Mouse (Mus musculus): Measurements from ENCODE around the gene Vav2. TPM values are rescaled to one million over a fixed set of nuclear protein-coding genes. Genes with fewer than 3 reads are reported as not detected.

Vav2 gene
- polyA plus RNA-seq, 1 experiment from 2014 or later: 7.4 TPM

DNA sequence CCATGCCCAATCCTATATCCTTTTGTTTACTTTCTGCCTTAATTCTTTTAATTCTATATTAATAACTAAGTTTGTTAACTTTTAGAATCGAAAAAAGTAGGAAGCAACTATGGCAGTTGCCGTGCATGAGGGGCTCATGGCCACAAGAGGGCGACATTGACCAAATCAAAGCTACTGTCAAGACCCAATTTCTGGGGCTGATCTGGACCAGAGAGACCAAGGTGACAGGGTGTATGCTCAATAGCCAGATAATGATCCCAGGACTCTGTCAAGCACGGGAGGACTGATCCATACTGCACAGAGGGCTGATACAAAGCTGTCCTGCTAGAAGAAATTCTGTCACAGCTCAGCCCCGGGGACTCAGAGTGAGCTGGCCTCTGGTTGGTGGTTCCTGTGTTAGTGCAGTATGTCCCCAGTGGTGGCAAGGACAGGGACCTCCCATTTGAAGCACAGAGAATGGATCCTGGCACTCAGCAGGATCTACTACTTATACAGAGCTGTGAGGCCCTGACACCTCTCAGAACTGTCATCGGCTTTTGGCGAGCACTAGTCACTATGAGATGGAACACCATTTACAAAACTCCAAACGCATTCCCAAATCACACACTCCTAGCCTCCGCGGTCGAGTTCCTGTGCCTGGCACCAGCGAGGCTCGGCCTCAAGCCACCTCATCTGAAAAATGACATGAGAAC lies 145.8 kb downstream of the Vav2 start:
- WGBS: 66% methylated on average over 13 of the region's 13 CpGs
- H3K9me3 ChIP-seq (replicated peaks; ENCODE audit: control insufficient read depth, low read length): no peaks in the 10 kb centered on the region
- no peaks in the 10 kb centered on the region for H3K4me1 ChIP-seq (ENCODE audit: control insufficient read depth, insufficient read depth, low read length)
- ATAC-seq (peak; percentile 40), DNase-seq (ENCODE audit: low spot score) (peak; percentile 86)
- H3K27me3 ChIP-seq (replicated peaks; ENCODE audit: control insufficient read depth, insufficient read depth, low read length): no peaks in the 10 kb centered on the region
- no peak overlapping the region for H3K4me3 ChIP-seq (ENCODE audit: low read depth, low read length)
- no peak overlapping the region for H3K27ac ChIP-seq (ENCODE audit: low read depth, low read length)
- peaks cover 26% of the 10 kb centered on the region; the same call in 1 of the 2 replicates for H3K36me3 ChIP-seq (ENCODE audit: control insufficient read depth, insufficient read depth, low read length)
- H3K4me2 ChIP-seq (ENCODE audit: low read length): no peak overlapping the region
- H3K9ac ChIP-seq (ENCODE audit: low read length): no peak overlapping the region

GRCm38 (mm10) chr2:27278859-27279258 lies 148.0 kb downstream of the Vav2 start:
- no peaks in the 10 kb centered on the region for H3K4me1 ChIP-seq (ENCODE audit: control insufficient read depth, insufficient read depth, low read length)
- H3K9ac ChIP-seq (ENCODE audit: low read length): no peak overlapping the region
- DNase-seq (ENCODE audit: low spot score) (no peak), ATAC-seq (no peak)
- H3K4me3 ChIP-seq (ENCODE audit: low read depth, low read length): no peak overlapping the region
- 91% methylated on average over 7 of the region's 7 CpGs for WGBS
- H3K36me3 ChIP-seq (ENCODE audit: control insufficient read depth, insufficient read depth, low read length): peaks cover 37% of the 10 kb centered on the region
- no peaks in the 10 kb centered on the region for H3K9me3 ChIP-seq (replicated peaks; ENCODE audit: control insufficient read depth, low read length)
- no peak overlapping the region for H3K27ac ChIP-seq (ENCODE audit: low read depth, low read length)
- H3K27me3 ChIP-seq (replicated peaks; ENCODE audit: control insufficient read depth, insufficient read depth, low read length): no peaks in the 10 kb centered on the region
- H3K4me2 ChIP-seq (ENCODE audit: low read length): no peak overlapping the region

DNA sequence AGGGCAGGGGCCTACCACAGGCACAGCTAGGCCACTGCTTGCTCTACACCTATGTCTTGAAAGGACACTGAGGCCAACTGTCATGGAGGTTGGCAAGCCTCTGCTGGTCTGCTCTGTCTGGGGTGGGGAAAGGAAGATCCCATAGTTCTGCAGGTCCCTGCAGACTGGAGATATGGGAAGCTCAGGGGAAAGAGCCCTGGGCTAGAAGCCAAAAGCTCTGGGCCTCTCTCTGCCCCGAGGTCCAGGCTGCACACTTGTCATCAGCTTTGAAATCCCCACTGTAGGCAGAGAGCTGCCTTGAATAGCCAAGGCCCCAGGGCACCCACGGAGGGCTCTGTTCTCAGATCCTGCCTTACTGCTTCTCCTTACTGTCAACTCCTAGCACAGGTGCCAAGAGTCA lies 158.5 kb downstream of the Vav2 start:
- peaks cover 66% of the 10 kb centered on the region for H3K36me3 ChIP-seq (ENCODE audit: control insufficient read depth, insufficient read depth, low read length)
- H3K9me3 ChIP-seq (replicated peaks; ENCODE audit: control insufficient read depth, low read length): no peaks in the 10 kb centered on the region
- H3K4me1 ChIP-seq (ENCODE audit: control insufficient read depth, insufficient read depth, low read length): no peaks in the 10 kb centered on the region
- H3K4me2 ChIP-seq (ENCODE audit: low read length): no peak overlapping the region
- no peaks in the 10 kb centered on the region for H3K27me3 ChIP-seq (replicated peaks; ENCODE audit: control insufficient read depth, insufficient read depth, low read length)
- DNase-seq (ENCODE audit: low spot score): no peak
- no peak for ATAC-seq
- no peak overlapping the region for H3K9ac ChIP-seq (ENCODE audit: low read length)
- WGBS: 57% methylated on average over 2 of the region's 2 CpGs
- H3K4me3 ChIP-seq (ENCODE audit: low read depth, low read length): no peak overlapping the region
- H3K27ac ChIP-seq (ENCODE audit: low read depth, low read length): no peak overlapping the region

GRCm38 (mm10) chr2:27265819-27266218 lies 161.0 kb downstream of the Vav2 start:
- H3K4me3 ChIP-seq (ENCODE audit: low read depth, low read length): no peak overlapping the region
- H3K27me3 ChIP-seq (replicated peaks; ENCODE audit: control insufficient read depth, insufficient read depth, low read length): no peaks in the 10 kb centered on the region
- no peaks in the 10 kb centered on the region for H3K9me3 ChIP-seq (replicated peaks; ENCODE audit: control insufficient read depth, low read length)
- no peak for ATAC-seq
- 95% methylated on average over 3 of the region's 3 CpGs for WGBS
- no peak overlapping the region for H3K27ac ChIP-seq (ENCODE audit: low read depth, low read length)
- H3K36me3 ChIP-seq (ENCODE audit: control insufficient read depth, insufficient read depth, low read length): peaks cover 65% of the 10 kb centered on the region
- no peak for DNase-seq (ENCODE audit: low spot score)
- no peaks in the 10 kb centered on the region for H3K4me1 ChIP-seq (ENCODE audit: control insufficient read depth, insufficient read depth, low read length)
- H3K9ac ChIP-seq (ENCODE audit: low read length): no peak overlapping the region
- H3K4me2 ChIP-seq (ENCODE audit: low read length): no peak overlapping the region

- WGBS: 90% methylated on average over 4 of the region's 4 CpGs
- Histone ChIP-seq H3K4me3 (ENCODE audit: low read depth, low read length) (no peak overlapping the region), H3K27ac (ENCODE audit: low read depth, low read length) (no peak overlapping the region), H3K4me2 (ENCODE audit: low read length) (no peak overlapping the region), H3K27me3 (replicated peaks; ENCODE audit: control insufficient read depth, insufficient read depth, low read length) (no peaks in the 10 kb centered on the region), H3K4me1 (ENCODE audit: control insufficient read depth, insufficient read depth, low read length) (no peaks in the 10 kb centered on the region), H3K9me3 (replicated peaks; ENCODE audit: control insufficient read depth, low read length) (no peaks in the 10 kb centered on the region), H3K36me3 (ENCODE audit: control insufficient read depth, insufficient read depth, low read length) (peaks cover 40% of the 10 kb centered on the region), H3K9ac (ENCODE audit: low read length) (no peak overlapping the region)
- DNase-seq (ENCODE audit: low spot score) (no peak), ATAC-seq (no peak)
These were observed 163.8 kb downstream of the Vav2 start for GRCm38 (mm10) chr2:27262984-27263383.

DNA sequence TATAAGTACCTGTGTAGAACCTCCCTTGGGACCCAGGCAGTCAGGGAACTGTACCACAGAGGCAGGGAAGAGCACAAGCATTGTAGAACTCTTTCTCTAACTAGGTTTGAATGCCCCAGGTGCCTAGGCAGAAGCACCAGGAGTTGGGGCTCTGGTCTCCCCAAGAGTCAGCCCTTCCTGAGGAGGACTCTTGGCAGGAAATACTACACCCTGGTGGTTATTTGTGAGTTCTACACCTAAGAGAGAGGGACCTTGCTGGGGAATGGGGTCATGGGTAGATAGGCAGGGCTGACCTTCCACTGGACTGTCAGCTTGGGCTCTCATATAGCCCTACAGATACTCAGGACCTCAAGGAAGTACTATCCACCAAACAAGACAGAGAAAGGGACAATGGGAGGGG lies 175.4 kb downstream of the Vav2 start:
- Histone ChIP-seq H3K36me3 (ENCODE audit: control insufficient read depth, insufficient read depth, low read length) (no peaks in the 10 kb centered on the region), H3K9ac (ENCODE audit: low read length) (no peak overlapping the region), H3K27ac (ENCODE audit: low read depth, low read length) (no peak overlapping the region), H3K4me2 (ENCODE audit: low read length) (no peak overlapping the region), H3K27me3 (replicated peaks; ENCODE audit: control insufficient read depth, insufficient read depth, low read length) (no peaks in the 10 kb centered on the region), H3K9me3 (replicated peaks; ENCODE audit: control insufficient read depth, low read length) (no peaks in the 10 kb centered on the region), H3K4me1 (ENCODE audit: control insufficient read depth, insufficient read depth, low read length) (no peaks in the 10 kb centered on the region), H3K4me3 (ENCODE audit: low read depth, low read length) (no peak overlapping the region)
- ATAC-seq (no peak), DNase-seq (ENCODE audit: low spot score) (no peak)

GRCm38 (mm10) chr2:27248211-27248610 lies 178.6 kb downstream of the Vav2 start, which contains the start of gene Sardh:
Gene Sardh, minus strand, starts transcription at chr2:27248337.
- Histone ChIP-seq H3K27me3 (replicated peaks; ENCODE audit: control insufficient read depth, insufficient read depth, low read length) (no peaks in the 10 kb centered on the region), H3K36me3 (ENCODE audit: control insufficient read depth, insufficient read depth, low read length) (no peaks in the 10 kb centered on the region), H3K9ac (ENCODE audit: low read length) (no peak within 1 kb of the TSS), H3K4me1 (ENCODE audit: control insufficient read depth, insufficient read depth, low read length) (no peaks in the 10 kb centered on the region), H3K4me2 (ENCODE audit: low read length) (no peak within 1 kb of the TSS), H3K4me3 (ENCODE audit: low read depth, low read length) (no peak within 1 kb of the TSS), H3K27ac (ENCODE audit: low read depth, low read length) (no peak within 1 kb of the TSS), H3K9me3 (replicated peaks; ENCODE audit: control insufficient read depth, low read length) (no peaks in the 10 kb centered on the region)
- DNase-seq (ENCODE audit: low spot score) (no peak), ATAC-seq (no peak)
- WGBS: 88% methylated on average over 2 of the region's 2 CpGs

DNA sequence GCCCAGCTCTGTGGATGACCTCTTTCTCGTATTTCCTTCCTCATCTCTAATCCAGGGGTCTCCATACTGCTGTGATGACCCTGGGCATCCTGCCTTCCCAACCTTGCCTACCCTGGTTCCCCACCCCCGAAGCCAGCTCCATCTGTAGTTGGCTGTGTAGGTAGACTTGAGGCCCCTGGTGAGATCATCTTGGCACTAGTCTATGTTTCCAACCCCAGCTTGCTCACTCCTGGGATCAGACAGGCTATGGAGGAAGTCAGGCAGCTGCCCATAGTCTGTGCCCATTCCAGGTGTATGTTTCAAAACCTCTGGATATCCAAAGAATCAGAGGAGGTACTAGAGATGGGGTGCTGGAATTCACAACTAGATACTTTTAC lies 179.4 kb downstream of the Vav2 start:
- no peak for ATAC-seq
- Histone ChIP-seq H3K4me2 (ENCODE audit: low read length) (no peak overlapping the region), H3K27me3 (replicated peaks; ENCODE audit: control insufficient read depth, insufficient read depth, low read length) (no peaks in the 10 kb centered on the region), H3K36me3 (ENCODE audit: control insufficient read depth, insufficient read depth, low read length) (no peaks in the 10 kb centered on the region), H3K9ac (ENCODE audit: low read length) (no peak overlapping the region), H3K4me1 (ENCODE audit: control insufficient read depth, insufficient read depth, low read length) (no peaks in the 10 kb centered on the region), H3K9me3 (replicated peaks; ENCODE audit: control insufficient read depth, low read length) (no peaks in the 10 kb centered on the region), H3K27ac (ENCODE audit: low read depth, low read length) (no peak overlapping the region), H3K4me3 (ENCODE audit: low read depth, low read length) (no peak overlapping the region)
- 59% methylated on average over 2 of the region's 2 CpGs for WGBS
- DNase-seq (ENCODE audit: low spot score): no peak

- H3K36me3 ChIP-seq (ENCODE audit: control insufficient read depth, insufficient read depth, low read length): no peaks in the 10 kb centered on the region
- no peaks in the 10 kb centered on the region for H3K27me3 ChIP-seq (replicated peaks; ENCODE audit: control insufficient read depth, insufficient read depth, low read length)
- 52% methylated on average over 7 of the region's 7 CpGs for WGBS
- no peak overlapping the region for H3K4me3 ChIP-seq (ENCODE audit: low read depth, low read length)
- H3K27ac ChIP-seq (ENCODE audit: low read depth, low read length): no peak overlapping the region
- H3K9ac ChIP-seq (ENCODE audit: low read length): no peak overlapping the region
- ATAC-seq (peak; percentile 61; the same call in 1 of the 2 replicates), DNase-seq (ENCODE audit: low spot score) (peak; percentile 55)
- no peak overlapping the region for H3K4me2 ChIP-seq (ENCODE audit: low read length)
- no peaks in the 10 kb centered on the region for H3K9me3 ChIP-seq (replicated peaks; ENCODE audit: control insufficient read depth, low read length)
- no peaks in the 10 kb centered on the region for H3K4me1 ChIP-seq (ENCODE audit: control insufficient read depth, insufficient read depth, low read length)
These were observed 179.9 kb downstream of the Vav2 start for GRCm38 (mm10) chr2:27246712-27247486.

Data from forebrain, embryonic 14.5 days (tissue).